Mouse (Mus musculus) limb, embryonic 11.5 days (tissue): ENCODE results near the gene Prelp. TPM values are rescaled to one million over a fixed set of nuclear protein-coding genes. Genes with fewer than 3 reads are reported as not detected.

Source experiments
- ATAC-seq: fragments of 200-750 bp; cut with Nextera tagmentation; 2 replicates; pipeline ENCODE4 v1.8.0; 2017; ENCODE audit warnings: low read depth; ENCODE audit not compliant: insufficient number of reproducible peaks, low FRiP score, low TSS enrichment
- DNase-seq: peaks from one replicate; pipeline ENCODE4 v3.0.0-alpha.2; 2015; ENCODE audit warnings: low spot score
- H3K27ac ChIP-seq: fragments of 300-500 bp; sonication (generic); replicated peaks from 2 replicates; pipeline ENCODE4 v1.5.1; 2014; ENCODE audit warnings: low read depth, mild to moderate bottlenecking, low read length
- H3K27me3 ChIP-seq: fragments of 300-500 bp; sonication (generic); 2 replicates; pipeline ENCODE4 v1.6.1; 2014; ENCODE audit warnings: mild to moderate bottlenecking, low read length, mixed read lengths; ENCODE audit not compliant: control insufficient read depth, insufficient read depth
- H3K36me3 ChIP-seq: fragments of 300-500 bp; sonication (generic); 2 replicates; pipeline ENCODE4 v1.6.1; 2014; ENCODE audit warnings: mild to moderate bottlenecking, low read length, moderate library complexity, mixed read lengths; ENCODE audit not compliant: control insufficient read depth, insufficient read depth
- H3K4me1 ChIP-seq: fragments of 300-500 bp; sonication (generic); 2 replicates; pipeline ENCODE4 v1.6.1; 2014; ENCODE audit warnings: low read length, mixed read lengths; ENCODE audit not compliant: control insufficient read depth, insufficient read depth
- H3K4me2 ChIP-seq: fragments of 300-500 bp; sonication (generic); 2 replicates; pipeline ENCODE4 v1.6.1; 2014; ENCODE audit warnings: low read depth, mild to moderate bottlenecking, moderate library complexity; ENCODE audit not compliant: severe bottlenecking
- H3K4me3 ChIP-seq: fragments of 300-500 bp; sonication (generic); 2 replicates; pipeline ENCODE4 v1.5.1; 2014; ENCODE audit warnings: low read depth, low read length
- H3K9ac ChIP-seq: fragments of 300-500 bp; sonication (generic); 2 replicates; pipeline ENCODE4 v1.6.1; 2014; ENCODE audit warnings: mild to moderate bottlenecking, low read length
- H3K9me3 ChIP-seq: fragments of 300-500 bp; sonication (generic); 2 replicates; pipeline ENCODE4 v1.6.1; 2016; ENCODE audit warnings: low read length; ENCODE audit not compliant: control insufficient read depth
- WGBS: fragments of 180-500 bp; shearing (Covaris S2); extraction: QIAGEN DNeasy Blood & Tissue Kit; methylation state at CpG from one replicate; pipeline ENCODE4 v1.1.7; 2014; 5-methylcytosine and 5-hydroxymethylcytosine counted together
- polyA plus RNA-seq: library from polyadenylated mRNA; unstranded; fragments of >200 nt; fragmentation: Nextera tagmentation; extraction: Ambion mirVana; gene quantifications from 2 replicates; pipeline ENCODE4 v1.2.1, GENCODE M21; 2014

Gene Prelp
- polyA plus RNA-seq, 1 experiment from 2014 or later = 1.5 TPM

GRCm38 (mm10) chr1:133871241-133871640 lies 50.0 kb downstream of the Prelp start:
- Histone ChIP-seq H3K36me3 (no peaks in the 10 kb centered on the region), H3K4me3 (no peak overlapping the region), H3K9me3 (no peaks in the 10 kb centered on the region), H3K4me1 (no peaks in the 10 kb centered on the region), H3K9ac (no peak overlapping the region), H3K27me3 (no peaks in the 10 kb centered on the region), H3K27ac (no peak overlapping the region), H3K4me2 (no peak overlapping the region)
- 90% methylated on average over 10 of the region's 10 CpGs for WGBS
- ATAC-seq (no peak), DNase-seq (no peak)

DNA sequence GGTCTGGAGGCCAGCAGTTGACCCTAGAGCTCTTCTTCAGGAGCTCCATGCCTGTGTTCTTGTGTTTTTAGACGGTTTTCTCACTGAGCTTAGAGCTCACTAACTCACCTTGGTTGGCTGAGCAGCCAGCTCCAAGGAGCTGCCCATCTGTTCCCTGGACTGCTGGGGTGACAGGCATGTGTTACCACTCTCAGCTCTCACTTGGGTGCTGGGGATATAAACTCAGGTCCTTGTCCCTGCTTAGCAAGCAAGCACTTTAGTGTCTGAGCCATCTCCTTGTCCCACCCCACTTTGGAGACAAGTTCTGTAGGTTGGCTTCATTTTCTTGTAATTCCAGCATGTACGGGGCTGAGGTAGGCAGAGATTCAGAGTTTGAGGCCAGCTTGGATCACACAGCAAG lies 52.0 kb downstream of the Prelp start:
- Histone ChIP-seq H3K4me3 (no peak overlapping the region), H3K36me3 (no peaks in the 10 kb centered on the region), H3K9me3 (no peaks in the 10 kb centered on the region), H3K4me1 (no peaks in the 10 kb centered on the region), H3K4me2 (no peak overlapping the region), H3K27me3 (no peaks in the 10 kb centered on the region), H3K9ac (no peak overlapping the region), H3K27ac (no peak overlapping the region)
- WGBS = 62% methylated on average over 2 of the region's 2 CpGs
- ATAC-seq (no peak), DNase-seq (no peak)

DNA sequence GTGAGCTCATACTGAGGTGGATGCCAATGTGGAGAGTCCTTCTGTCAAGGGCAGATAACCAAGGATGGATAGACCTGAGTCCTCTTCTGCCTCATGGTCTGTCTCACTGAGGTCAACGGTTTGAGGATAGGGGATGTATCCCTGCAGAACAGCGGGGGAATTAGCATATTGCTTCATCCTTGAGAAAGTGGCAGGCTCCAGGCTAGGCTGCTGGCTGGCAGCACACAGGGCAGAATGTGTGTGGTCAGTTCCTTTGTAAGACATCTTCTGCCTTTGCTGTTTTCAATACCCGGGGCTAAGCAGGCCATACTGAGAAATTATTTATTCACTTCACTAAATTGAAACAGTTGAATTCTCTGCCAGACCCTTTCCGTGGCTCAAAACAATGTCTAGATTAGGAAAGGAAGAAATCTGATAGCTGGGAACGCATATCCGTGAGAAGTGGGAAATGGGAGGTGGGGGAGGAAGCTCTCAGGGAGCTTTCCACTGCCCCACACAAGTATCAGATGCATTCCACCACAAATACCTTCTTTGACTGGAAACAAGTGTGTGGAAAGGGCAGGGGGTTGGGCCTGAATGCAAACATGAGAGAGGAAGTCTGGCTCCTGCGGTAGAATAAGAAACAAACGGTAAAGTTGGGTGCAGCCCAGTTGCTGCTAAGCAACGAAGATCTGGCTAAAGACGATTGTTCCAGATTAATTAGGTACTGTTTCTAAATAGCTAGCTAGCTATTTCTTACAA lies 57.8 kb downstream of the Prelp start:
- Histone ChIP-seq H3K4me3 (no peak overlapping the region), H3K4me2 (peak overlapping the region; percentile 5; the same call in 1 of the 2 replicates), H3K27ac (0 out of 2 replicates have a peak overlapping the region, but pooled peaks have one; percentile 30), H3K27me3 (no peaks in the 10 kb centered on the region), H3K4me1 (peaks cover 11% of the 10 kb centered on the region), H3K9me3 (no peaks in the 10 kb centered on the region), H3K36me3 (no peaks in the 10 kb centered on the region), H3K9ac (no peak overlapping the region)
- DNase-seq = no peak
- ATAC-seq = no peak
- WGBS = 51% methylated on average over 10 of the region's 10 CpGs

- Histone ChIP-seq H3K27ac (no peak overlapping the region), H3K36me3 (no peaks in the 10 kb centered on the region), H3K4me1 (peaks cover 11% of the 10 kb centered on the region), H3K9me3 (no peaks in the 10 kb centered on the region), H3K9ac (no peak overlapping the region), H3K27me3 (no peaks in the 10 kb centered on the region), H3K4me2 (no peak overlapping the region), H3K4me3 (no peak overlapping the region)
- ATAC-seq (no peak), DNase-seq (no peak)
- 86% methylated on average over 5 of the region's 5 CpGs for WGBS
Observed at GRCm38 (mm10) chr1:133861028-133861427, 60.2 kb downstream of the Prelp start.

Other genes with a start within 250 kb of the Prelp start
- 1.1 TPM in 2 replicates for gene Lax1, start 231.3 kb downstream of the Prelp start, polyA plus RNA-seq
- gene Atp2b4, start 120.4 kb downstream of the Prelp start, polyA plus RNA-seq = 5.8 and 7.4 TPM in 2 replicates
- 0.27 and 0.74 TPM in 2 replicates for gene Optc, start 13.4 kb downstream of the Prelp start, polyA plus RNA-seq
- gene Fmod, start 115.8 kb upstream of the Prelp start, polyA plus RNA-seq = 2.9 and 4.5 TPM in 2 replicates
- 21.3 and 22.1 TPM in 2 replicates for gene Btg2, start 157.7 kb upstream of the Prelp start, polyA plus RNA-seq
- not detected in 2 replicates for gene Chit1, start 189.8 kb upstream of the Prelp start, polyA plus RNA-seq